Mouse (Mus musculus) heart, postnatal 10 days (tissue): ENCODE results near the gene D930020B18Rik. TPM values are rescaled to one million over a fixed set of nuclear protein-coding genes. Genes with fewer than 3 reads are reported as not detected.
A peak's percentile ranks its signal among the peaks of the same experiment; 100 is the strongest.

Experiments used
- DNase-seq, 2 experiments: peaks; one replicate each; pipeline ENCODE4 v3.0.0; 2021
- intact Hi-C: fragments of 180-260 bp; cut with DNase I; formaldehyde crosslinking; loops from one replicate; pipeline ENCODE4 v1.15.1; 2025
- total RNA-seq, 2 experiments: library from RNA; stranded (reverse); gene quantifications; 2 replicates each; pipeline ENCODE4 v1.2.3; 2021

D930020B18Rik gene
- total RNA-seq, 2 experiments from 2014 or later = not detected

GRCm38 (mm10) chr10:121634159-121634558, 7.2 kb upstream of the D930020B18Rik start:
- no peak for DNase-seq
- intact Hi-C loops = no loop called here

DNA sequence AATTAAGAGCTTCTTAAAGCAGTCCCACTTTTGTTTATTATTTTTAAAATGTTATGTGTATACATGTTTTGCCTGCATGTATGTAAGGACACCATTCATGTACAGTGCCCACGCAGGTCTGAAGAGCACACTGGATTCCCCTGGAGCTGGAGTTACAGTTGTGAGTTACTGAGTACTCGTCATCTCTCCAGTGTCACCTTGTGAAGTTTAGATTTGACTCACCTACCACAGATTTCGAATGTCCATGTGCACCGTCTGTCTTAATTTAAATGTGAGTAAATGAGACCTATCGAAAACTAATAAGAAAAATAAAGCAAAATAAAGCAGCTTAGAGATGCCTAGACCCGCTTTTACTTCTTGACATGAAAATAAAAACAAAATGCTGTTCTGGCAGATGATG, 5.1 kb upstream of the D930020B18Rik start:
- DNase-seq = no peak
- intact Hi-C loops = no loop called here

GRCm38 (mm10) chr10:121639573-121639972, 1.8 kb upstream of the D930020B18Rik start:
- DNase-seq = no peak
- intact Hi-C loops = no loop called here

- intact Hi-C loops = loop anchor here (2.0 to 5.0 kb wide), 2 partner anchors 47 to 412 kb away; no protein-coding TSS in a partner anchor
Measured at GRCm38 (mm10) chr10:121640150-121640930, 1.0 kb upstream of the D930020B18Rik start.

GRCm38 (mm10) chr10:121640944-121641271, 480 bp upstream of the D930020B18Rik start:
- no peak for DNase-seq
- intact Hi-C loops = loop anchor here (2.0 to 5.0 kb wide), 2 partner anchors 46 to 412 kb away; no protein-coding TSS in a partner anchor

More at GRCm38 (mm10) chr10:121640150-121640930, 1.0 kb upstream of the D930020B18Rik start:
- DNase-seq = peak; percentile 27 to 31

DNA sequence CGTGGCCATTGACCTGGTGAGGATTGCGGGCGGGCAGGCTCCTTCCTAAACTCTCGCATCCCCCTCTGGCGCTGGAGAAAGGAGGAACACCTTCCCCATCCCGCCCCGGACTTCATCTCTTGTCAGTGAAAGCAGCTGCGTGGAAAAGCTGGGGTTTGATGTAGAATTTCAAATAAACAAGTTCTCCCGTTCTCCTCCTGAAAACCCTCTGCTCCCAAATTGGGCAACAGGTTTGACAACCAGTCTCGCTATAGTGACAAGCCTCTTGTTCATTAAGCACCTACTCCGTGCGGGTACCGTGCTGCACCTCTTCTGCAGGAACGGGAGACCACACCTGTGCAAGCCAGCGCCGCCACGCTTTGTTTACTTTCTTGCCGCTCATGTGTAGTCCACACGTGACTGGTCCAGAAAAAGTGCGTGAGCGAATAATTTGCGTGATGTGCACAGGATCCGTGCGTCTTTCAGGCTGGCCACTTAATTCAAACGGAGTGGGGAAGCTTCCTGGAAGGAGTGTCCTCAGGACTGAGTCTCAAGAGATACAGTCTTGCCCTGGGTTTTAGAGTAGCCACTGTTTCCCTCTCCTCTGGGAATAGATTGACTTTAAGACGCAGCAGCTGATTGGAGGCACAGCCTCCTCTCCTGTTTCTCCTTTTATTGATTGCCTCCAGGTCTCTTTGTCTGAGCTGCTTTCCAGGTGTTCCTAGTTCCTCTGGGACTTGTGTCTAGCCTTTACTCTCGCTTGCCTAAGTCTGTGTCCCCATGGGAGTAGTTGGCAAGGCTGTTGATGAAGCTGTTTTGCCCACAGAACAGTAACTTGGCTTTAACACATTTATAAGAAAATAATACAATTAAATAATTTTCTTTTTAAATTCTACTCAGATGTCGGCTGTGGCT, 913 bp downstream of the D930020B18Rik start:
- DNase-seq = no peak

DNA sequence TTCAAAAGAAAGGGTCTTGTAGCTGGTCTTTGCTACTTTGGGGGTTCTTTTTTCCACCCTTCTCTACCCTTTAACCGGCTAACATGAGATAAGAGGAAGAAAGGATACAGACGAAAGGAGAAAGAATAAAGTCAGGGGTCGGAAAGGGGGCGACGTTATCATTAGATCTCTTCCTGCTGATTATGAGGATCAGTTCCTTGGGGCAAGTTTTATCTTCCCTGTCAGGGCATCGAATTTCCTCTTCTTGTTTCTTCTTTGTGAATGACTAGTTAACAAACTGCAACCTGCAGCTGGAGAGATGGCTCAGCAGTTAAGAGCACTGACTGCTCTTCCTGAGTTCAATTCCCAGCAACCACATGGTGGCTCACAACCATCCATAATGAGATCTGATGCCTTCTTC, 4.9 kb downstream of the D930020B18Rik start:
- no peak for DNase-seq
- intact Hi-C loops = no loop called here

More for the DNA sequence above, 913 bp downstream of the D930020B18Rik start:
- intact Hi-C loops = loop anchor here (5.0 kb wide), 1 partner anchor 45 kb away; no protein-coding TSS in a partner anchor

DNA sequence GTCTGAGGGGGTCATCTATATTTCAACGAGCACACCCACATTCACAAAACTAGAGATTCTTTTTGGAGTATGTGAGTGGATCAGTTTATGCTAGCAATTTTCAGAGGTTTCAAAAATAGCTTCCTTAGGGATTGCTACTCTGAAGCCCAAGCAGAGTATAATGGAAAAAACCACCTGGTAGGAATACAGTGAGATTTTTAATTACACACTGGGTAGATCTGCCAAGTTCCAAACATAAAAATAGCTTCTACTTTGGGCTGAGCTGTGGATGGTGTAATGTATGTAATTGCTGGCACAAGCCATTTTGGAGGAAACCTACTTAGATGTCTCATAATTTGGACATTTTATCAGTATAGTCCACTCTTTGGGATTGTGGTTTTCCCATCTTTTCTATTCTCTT, 11.7 kb downstream of the D930020B18Rik start:
- intact Hi-C loops = no loop called here
- DNase-seq = no peak

GRCm38 (mm10) chr10:121655907-121656306, 14.5 kb downstream of the D930020B18Rik start:
- DNase-seq = no peak
- intact Hi-C loops = no loop called here

- intact Hi-C loops = no loop called here
Measured at GRCm38 (mm10) chr10:121662711-121663110, 21.3 kb downstream of the D930020B18Rik start.

DNA sequence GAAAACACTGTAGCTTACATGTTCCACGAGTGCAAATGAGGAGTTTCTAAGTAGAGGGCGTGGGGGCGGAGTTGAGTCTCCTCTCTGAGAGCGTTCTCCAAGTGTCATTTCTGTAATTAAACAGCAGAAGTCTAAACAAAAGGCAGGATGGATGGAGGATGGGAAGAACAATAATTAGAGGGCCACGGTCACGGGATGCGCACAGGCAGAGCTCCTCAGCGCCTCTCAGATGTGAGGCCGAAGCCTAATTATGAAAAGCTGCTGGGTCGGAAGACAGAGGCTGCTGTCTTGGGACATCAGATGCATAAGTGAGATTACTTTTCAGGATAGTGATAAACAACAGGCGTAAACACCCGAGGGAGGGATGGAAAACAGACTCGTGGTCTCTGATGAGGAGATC, 22.2 kb downstream of the D930020B18Rik start:
- intact Hi-C loops = no loop called here
- DNase-seq = no peak

More at GRCm38 (mm10) chr10:121662711-121663110, 21.3 kb downstream of the D930020B18Rik start:
- no peak for DNase-seq

- intact Hi-C loops = no loop called here
- peak; percentile 57 to 65 for DNase-seq
Measured at GRCm38 (mm10) chr10:121665631-121666145, 24.3 kb downstream of the D930020B18Rik start.

DNA sequence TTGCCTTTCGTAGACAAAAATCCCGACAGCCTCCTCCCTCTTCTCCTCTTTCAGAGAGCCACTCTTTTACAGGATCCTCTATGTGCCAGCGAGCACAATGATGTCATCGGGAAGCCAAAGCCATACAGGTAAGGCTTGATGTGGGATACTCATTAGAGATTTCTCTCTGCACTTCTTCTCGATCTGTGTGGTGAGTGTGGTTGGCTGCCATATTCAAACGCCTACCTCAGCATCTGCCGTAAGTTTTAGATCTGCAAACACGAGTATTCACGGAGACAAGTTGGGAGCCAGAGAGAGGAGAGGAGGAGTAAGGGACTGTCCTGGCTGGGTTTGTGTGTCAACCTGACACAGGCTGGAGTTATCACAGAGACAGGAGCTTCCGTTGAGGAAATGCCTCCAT, 27.7 kb downstream of the D930020B18Rik start:
- intact Hi-C loops = no loop called here
- DNase-seq = no peak

- intact Hi-C loops = no loop called here
- DNase-seq = no peak
Measured at GRCm38 (mm10) chr10:121677019-121677418, 35.6 kb downstream of the D930020B18Rik start.

GRCm38 (mm10) chr10:121680902-121681301, 39.5 kb downstream of the D930020B18Rik start:
- intact Hi-C loops = no loop called here

GRCm38 (mm10) chr10:121682539-121682938, 41.2 kb downstream of the D930020B18Rik start:
- intact Hi-C loops = no loop called here
- DNase-seq = no peak

More at GRCm38 (mm10) chr10:121680902-121681301, 39.5 kb downstream of the D930020B18Rik start:
- DNase-seq = no peak

- no peak for DNase-seq
- intact Hi-C loops = loop anchor here (5.0 kb wide), 2 partner anchors 44 to 366 kb away; partner anchors contain the start of gene D930020B18Rik
Measured at GRCm38 (mm10) chr10:121686153-121686660, 44.8 kb downstream of the D930020B18Rik start.

DNA sequence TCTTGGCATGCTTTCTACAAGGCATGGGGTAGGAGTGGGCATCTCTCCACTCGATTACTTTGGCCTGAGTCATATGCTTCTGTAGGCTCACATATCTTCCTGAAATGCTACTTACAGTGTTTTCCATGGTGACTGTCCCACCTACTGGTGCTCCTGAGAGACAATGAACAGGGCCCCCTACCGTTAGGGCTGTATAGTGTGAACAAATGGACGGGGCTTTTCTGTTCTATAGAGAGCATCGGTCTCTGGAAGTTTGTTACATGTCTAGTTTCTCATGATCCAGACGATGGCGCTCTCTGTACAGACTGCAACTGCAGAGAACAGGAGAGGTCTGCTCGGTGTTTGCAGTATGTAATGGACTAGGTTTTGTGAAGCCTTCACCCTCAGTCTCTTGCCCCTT, 46.1 kb downstream of the D930020B18Rik start:
- intact Hi-C loops = loop anchor here (5.0 kb wide), 2 partner anchors 45 to 365 kb away; partner anchors contain the start of gene D930020B18Rik

GRCm38 (mm10) chr10:121689591-121690314, 48.4 kb downstream of the D930020B18Rik start:
- intact Hi-C loops = loop anchor here (5.0 kb wide), 2 partner anchors 47 to 363 kb away; partner anchors contain the start of gene D930020B18Rik
- peak; percentile 85 to 91 for DNase-seq

More for the DNA sequence above, 46.1 kb downstream of the D930020B18Rik start:
- no peak for DNase-seq
